Mouse (Mus musculus) gastrocnemius, postnatal 10 days (tissue): ENCODE results near the gene Axin2. TPM values are rescaled to one million over a fixed set of nuclear protein-coding genes. Genes with fewer than 3 reads are reported as not detected.
"Not testable (repeated sequence)": the region's sequence is repeated elsewhere in the genome, so short reads cannot be mapped to it uniquely, and the experiment has no call there.

Experiments used
- DNase-seq: peaks from one replicate; pipeline ENCODE4 v3.0.0; 2021; ENCODE audit warnings: mixed read lengths
- long read RNA-seq, 2 experiments: library from polyadenylated mRNA; stranded (forward); transcript quantifications; one replicate each; pipeline ENCODE4 v2.0.0; 2021
- total RNA-seq, 2 experiments: library from RNA; stranded (reverse); gene quantifications; 2 replicates each; pipeline ENCODE4 v1.2.3; 2021

Gene Axin2
- 10 to 100 TPM; 10.8 to 18.6 TPM for total RNA-seq
- long read RNA-seq, experiment 1, partial matches to known transcripts: 1 of 1 reads
- long read RNA-seq, experiment 1, other reads (novel, unspliced or antisense): 0 of 1 reads
- long read RNA-seq, experiment 2, full-length matches to known transcripts: 2 of 5 reads
- long read RNA-seq, experiment 2, partial matches to known transcripts: 0 of 5 reads
- long read RNA-seq, experiment 2, other reads (novel, unspliced or antisense): 3 of 5 reads

DNA sequence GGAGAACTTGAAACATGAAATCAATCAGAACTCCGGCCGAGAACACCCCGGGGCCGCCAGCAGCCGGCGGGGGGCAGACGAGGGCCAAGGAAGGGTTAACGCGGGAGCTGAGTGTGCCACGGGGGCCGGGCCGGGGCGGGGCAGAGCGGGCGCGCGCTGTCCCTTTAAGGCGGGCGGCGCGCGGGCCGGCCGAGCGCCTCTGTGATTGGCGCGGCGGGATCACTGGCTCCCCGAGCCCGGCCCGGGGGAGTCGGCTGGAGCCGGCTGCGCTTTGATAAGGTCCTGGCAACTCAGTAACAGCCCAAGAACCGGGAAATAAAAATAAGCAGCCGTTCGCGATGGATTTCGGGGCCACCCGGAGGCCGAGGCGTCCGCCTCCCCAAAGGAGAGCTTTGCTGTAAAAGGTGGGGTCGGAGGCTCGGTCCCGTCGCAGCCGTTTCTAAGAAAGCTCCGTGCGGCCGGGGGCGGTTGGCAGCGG is at the start of gene Axin2:
Gene Axin2, plus strand, starts transcription at position 192 of the 478 bp plus-strand sequence.
- DNase-seq: peak; percentile 91

DNA sequence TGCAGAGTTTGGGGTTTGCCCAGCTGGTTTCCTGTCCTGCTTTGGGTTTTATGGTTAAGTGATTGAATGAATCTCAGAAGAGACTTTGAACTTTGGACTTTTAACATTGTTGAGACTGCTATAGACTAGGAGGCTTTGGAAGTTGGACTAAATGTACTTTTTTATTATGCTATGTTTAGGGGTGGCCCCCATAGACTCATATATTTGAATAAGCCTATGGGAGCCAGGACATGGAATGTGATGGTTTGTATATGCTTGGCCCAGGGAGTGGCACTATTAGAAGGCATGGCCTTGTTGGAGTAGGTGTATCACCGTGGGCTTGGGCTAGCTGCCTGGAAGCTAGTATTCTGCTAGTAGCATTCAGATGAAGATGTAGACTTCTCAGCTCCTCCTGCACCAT is 48.9 kb upstream of the Axin2 start:
- not testable (repeated sequence) for DNase-seq

DNA sequence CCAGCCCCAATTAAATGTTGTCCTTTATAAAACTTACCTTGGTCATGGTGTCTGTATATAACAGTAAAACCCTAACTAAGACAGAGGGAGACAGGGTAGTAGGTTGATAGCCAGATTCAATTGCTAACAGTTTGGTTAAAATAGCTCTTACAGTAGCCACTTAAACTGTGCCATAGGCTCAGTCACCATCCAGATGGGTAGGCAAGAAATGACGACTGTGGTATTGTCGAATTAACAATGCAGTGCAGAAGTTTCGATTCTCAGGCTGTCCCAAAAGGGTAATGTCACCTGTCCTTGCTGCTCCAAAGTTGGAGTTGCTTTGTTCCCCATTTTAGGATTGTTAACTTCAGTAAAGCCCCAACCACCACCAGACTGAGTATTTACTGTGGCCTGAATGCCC is 48.4 kb upstream of the Axin2 start:
- DNase-seq: no peak

DNA sequence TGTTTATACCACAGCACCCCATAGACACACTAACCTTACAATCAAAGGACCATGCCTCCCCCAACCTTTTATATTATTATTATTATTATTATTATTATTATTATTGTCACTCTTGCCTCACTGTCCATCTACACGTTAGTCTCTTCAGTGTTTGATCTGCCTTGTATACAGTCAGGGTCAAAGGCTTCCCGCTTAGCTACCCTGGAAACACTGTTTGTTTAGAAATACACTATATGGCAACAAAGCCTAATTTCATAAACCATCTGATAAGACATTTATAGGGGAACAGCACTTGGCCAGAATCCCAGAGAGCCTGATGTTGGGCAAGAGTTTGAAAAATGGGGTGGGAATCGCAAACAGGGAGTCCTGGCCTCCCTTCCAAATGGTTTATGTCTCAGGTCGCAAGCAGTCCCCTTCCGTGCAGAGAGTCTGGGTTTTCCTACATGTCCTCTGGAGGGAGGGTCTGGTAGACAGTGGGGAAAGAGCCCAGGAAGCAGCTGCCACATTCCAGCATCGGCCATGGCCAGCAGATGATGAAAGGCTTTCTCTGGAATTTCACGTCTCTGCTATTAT is 43.4 kb upstream of the Axin2 start:
- DNase-seq: no peak

DNA sequence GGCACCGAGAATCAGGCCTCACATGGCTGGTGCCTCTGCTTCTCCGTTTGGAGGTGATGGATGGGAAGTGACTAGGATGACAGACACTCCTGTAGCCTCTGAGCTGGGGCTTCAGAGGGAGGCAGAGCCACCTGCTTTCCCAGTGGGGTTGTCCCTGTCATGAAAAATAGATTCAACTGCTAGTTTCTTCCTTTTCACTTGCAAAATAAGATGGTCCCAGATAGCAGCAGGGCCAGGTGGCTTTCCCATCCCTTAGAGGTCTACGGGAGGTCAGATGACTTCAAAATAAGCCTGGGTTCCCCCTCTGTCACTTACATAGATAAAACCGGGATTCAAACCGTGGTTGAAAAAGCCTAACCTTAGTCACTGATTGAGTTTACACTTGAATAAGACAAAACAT is 42.6 kb upstream of the Axin2 start:
- DNase-seq: no peak

DNA sequence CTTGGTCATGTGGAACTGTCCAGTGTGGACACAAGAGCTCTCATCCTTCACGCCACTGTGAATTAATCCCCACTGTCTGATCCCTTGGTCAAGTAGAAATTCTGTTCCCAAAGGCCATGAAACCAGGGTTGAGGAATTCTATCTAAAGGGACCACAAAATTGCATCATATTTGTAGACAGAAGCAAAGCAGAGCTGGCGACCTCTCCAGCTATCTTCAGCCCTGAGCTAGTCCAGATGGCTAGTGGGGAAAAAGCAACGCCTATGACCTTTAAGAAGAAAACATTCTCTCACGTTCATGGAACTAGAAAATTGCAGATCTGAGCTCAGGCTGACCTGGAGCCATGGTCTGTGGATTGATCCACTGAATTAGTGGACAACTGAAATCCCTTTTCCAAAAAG is 39.6 kb upstream of the Axin2 start:
- DNase-seq: no peak

DNA sequence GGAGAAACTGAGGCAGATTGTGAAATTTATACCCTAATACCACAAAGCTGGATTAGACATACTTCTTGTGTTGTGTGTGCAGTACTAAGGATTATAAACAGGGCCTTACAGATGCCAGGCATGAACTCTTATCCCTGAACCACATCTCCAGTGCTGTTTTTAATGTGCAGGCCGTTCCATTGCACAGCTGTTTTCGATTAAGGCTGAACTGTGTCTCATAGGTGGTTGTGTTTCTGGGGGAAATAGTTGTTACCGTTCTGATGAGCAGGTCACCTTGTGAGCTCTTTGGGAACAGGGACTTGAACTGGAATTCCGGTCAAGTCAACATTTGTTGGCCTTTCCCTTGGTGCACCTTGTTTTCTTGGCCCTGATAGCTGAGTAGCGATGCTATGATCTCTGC is 38.5 kb upstream of the Axin2 start:
- no peak for DNase-seq

DNA sequence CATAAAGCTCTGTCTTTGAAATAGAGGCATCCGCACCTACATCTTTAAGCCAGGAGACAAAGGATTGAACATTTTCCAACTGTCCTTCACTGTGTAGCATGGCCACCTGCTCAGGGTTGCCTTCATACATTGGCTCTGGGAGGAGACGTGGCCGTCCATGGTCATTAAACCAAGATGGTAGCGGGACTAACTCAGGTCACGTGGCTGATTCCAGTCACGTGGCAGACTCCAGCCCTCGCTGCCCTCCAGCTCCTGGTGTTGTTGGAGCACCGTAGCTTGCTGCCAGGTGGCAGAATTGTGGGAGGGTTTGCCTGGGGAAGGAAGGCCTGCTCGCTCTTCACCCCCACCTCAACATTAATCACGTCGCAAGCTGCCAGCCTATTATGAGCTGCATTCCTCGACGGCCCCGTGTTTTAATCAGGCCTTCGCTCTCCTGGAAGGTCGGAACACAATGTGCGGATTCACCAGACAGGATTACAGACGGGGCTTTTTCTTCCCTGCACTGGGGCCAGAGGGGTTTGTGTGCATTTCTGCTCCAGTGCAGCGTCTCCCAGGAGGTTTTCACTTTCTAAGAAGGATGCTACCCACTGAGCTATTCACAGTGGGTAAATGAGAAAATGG is 34.8 kb upstream of the Axin2 start:
- DNase-seq: no peak

DNA sequence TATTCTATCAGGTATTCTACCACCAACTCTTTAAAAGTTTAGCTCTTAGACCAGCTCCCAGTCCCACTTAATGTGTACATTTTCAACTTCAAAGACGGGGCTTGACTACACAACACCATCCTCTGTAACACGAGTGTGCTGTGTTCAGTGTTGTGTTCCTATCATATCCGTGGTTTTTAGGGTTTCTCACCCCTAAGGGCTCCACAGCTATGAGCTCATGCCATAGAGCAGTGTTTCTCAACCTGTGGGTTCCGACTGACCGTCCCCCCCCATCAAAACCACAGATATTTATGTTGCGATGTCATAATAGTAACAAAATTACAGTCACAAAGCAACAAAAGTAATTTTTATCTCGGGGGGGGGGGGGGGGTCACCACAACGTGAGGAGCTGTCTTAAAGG is 34.1 kb upstream of the Axin2 start:
- no peak for DNase-seq

DNA sequence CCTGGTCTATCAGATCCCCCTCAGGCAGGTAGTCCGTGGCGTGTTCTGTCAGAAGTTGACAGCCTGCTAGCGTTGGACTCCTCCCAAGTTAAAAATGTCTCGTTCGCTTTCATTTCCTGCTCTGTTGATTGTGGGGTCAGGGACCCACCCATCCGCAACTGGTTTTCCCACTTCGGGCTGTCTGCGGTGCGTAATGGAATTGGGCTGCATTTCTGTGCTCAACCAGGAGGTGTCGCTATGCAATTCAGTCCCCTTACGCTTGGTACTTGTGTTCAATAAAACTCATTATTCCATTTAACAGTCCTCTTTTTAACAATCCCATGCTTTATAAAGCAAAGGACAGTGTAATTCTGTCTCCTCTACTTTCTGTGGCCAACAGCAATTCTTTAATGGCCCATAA is 31.0 kb upstream of the Axin2 start:
- DNase-seq: no peak

DNA sequence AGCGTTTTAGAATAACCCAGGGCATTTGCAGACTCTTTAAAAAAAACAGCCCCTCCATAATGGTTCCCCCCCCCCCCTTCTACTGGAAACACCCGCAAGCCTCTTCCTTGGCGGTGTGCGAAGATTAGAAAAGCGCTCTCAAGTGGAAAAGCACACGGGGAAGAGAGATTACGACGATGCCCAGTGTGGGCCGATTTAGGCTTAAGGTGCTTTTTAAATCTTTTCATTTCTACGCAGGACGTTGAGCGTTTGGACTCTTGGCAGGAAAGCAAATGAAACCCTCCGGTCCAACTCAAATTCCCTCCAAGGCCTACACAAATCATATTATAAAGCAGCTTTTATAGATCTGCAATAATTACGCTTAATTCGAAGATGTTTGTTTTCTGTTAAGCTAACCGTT is 29.6 kb upstream of the Axin2 start:
- DNase-seq: no peak

DNA sequence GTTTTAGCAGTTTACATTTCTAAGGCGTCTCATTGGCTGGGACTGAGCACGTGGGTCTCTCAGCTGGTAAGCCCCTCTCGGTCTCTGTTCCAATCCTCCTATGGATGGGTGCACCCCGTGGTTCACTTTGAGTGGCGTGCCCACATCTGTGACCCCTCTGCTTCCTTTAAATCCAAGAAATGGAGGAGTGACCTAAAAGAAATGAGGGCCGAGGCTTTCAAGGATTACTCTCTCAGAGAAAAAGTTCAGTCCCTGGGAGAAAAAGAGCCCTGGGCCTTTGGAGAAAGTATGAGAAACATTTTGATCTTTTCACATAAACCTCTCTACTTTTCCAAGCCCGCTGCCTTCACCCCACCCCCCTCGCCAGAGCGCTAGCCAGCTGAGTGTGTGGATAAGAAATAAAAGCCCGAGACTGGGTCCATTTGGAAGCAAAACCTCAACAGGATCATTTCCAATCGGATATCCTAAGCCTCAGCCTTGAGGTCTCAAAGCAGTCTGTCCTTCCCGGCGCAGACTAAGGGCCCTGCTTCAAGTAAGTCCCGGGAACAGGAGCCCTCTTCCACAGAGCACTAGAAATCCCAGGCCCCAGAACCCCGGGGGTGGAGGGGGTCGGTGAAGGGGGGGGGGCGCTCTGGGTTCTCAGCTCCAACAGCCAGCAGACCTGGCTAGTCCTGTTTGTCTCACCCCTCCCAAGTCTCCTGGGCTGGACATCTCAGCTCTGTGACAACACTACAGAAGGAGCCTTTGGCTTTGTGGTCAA is 28.9 kb upstream of the Axin2 start:
- DNase-seq: peak; percentile 30

DNA sequence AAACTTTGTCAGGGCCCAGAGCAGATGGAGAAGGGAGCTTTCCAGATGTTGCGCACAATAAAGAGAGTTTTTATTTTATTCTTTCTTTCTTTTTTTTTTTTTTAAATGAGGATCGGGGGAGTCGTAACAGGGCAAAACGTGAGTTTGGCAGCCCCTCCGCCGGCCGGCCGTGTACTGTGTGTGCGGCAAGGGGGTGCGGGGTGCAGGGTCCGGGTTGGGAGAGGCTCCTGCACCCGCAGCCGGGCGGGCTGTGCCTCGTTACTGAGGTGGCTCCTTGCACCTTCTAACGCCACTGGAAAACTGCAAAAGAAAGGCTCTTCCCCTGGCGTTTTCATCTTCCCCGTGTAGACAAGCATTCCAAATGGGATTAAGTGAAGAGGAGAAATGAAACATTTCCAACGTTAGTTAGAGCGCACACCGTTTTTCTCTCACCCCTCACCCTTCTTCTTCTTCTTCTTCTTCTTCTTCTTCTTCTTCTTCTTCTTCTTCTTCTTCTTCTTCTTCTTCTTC is 28.2 kb upstream of the Axin2 start:
- DNase-seq: peak; percentile 22

DNA sequence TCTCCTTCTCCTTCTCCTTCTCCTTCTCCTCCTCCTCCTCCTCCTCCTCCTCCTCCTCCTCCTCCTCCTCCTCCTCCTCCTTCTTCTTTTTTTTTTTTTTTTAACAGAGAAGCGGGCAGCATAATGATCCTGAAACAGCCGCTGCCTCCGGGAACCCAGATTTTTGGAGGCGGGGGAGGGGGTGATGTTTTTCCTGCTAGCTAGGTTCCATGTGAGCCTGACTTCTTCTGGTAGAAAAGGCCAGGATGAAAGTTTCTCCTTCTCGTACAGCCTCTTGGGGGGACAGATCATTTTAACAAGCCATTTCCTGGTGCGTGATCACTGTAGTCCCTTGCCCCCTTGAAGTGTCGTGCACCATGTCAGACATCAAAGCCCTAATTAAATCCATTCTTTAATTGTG is 27.7 kb upstream of the Axin2 start:
- DNase-seq: no peak

DNA sequence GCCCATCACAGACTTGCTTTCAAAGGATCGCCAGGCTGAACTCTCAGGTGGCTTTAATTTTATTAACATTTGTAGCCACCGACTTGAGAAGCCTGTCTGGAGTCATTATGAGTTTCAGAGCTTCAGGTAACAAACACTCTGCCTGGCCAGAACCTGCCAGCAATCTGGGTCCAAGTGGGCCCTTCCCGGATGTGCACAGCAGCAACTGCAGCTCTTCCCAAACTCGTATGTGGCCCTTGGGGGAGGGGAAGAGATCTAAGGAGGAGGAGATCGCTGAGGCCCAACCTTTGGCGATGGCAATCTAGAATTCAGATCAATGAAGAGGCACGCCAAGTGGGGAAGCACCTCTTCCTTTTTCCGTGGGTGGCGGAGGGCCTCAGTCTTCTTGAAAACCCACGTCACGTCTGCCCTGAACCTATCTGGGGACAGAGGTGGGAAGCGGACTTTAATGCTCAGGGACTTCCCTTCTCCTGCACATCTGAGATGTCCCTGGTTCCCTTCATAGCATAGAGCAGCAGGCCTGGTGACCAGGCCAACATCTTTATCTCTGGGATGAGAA is 26.8 kb upstream of the Axin2 start:
- DNase-seq: no peak

DNA sequence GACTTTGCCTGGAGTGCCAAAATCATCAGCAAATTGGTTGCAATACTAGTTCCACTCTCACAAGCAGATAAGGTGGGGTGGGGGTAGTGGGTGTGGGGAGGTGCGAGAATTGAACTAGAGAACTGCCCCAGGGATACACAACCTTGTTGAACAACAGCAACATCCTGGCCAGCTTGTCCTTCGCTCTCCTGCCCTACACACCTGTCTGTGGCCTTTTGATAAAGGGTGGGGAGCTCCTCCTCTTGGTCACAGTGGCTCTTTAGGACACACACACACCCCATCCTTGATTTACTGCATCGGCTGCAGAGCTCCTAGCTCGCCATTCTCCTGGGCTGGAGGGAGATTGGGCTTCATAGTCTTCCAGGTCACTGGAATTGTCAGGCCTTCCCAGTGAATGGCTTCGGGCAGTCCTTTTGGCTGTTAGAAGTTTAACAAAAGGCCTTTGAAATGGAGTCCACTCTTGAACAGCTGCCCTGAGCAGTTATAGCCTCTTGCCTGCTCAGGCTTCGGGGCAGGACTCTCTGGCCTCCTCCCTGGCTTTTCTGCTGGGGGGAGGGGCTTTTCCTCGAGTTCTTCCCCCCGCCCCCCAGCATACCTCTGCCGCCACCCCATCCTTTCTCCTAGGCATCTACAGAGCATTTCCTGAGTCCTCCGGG is 26.2 kb upstream of the Axin2 start:
- DNase-seq: no peak

DNA sequence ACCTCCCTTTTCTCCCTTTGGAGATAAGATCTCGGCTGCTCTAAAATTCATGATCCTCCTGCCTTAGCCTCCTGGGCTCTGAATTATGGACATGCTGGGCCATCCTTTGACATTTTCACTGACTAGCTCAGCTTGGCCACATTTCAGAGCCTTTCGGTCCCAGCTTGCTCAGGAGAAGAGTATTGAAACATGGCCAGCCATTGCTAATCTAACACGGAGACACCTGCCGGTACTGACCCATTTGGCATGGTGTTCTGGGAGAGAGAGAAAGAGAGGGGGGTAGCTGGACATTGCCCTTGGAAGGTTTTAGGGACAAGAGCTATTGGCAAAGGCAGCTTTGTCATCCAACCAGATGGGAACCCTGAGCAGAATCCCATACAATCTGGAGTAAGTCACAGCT is 23.1 kb upstream of the Axin2 start:
- no peak for DNase-seq

DNA sequence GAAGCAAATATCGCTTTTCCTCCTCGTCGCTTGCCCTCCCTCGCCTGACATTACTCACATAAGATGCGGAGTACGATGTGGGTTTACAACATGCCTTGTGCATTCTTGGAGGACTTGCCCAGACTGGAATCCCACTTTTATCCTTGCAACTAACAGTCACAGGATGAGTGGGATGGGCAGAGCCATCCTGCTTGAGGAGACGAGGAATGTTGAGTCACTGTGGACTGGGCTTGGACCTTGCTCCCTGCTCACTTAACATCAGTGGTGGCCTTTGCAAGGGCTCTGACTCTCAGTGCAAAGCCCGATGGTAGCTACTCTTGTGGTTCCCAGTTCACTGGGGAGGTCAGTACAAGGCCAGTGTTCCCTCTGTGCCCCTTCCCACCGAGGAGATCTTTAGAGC is 22.1 kb upstream of the Axin2 start:
- no peak for DNase-seq

DNA sequence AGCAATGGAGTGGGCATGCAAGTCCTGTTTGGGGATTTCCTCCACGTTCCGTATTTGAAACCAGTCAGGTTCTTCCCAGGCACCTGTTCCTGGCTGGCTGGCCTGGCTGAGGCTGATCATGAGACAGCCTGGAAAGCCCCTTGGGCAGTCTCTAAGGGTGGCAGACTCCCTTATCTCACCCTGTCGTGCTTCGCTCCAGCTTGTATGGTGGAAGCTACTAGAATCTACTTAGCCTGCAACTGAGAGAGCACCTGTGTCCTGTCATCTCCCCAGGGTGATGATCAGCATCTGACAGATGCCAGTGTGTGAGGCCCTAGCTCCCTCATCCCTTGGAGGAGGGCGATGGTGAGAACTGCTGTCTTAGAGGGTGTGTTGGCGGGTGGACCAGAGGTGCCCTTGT is 21.7 kb upstream of the Axin2 start:
- DNase-seq: no peak

DNA sequence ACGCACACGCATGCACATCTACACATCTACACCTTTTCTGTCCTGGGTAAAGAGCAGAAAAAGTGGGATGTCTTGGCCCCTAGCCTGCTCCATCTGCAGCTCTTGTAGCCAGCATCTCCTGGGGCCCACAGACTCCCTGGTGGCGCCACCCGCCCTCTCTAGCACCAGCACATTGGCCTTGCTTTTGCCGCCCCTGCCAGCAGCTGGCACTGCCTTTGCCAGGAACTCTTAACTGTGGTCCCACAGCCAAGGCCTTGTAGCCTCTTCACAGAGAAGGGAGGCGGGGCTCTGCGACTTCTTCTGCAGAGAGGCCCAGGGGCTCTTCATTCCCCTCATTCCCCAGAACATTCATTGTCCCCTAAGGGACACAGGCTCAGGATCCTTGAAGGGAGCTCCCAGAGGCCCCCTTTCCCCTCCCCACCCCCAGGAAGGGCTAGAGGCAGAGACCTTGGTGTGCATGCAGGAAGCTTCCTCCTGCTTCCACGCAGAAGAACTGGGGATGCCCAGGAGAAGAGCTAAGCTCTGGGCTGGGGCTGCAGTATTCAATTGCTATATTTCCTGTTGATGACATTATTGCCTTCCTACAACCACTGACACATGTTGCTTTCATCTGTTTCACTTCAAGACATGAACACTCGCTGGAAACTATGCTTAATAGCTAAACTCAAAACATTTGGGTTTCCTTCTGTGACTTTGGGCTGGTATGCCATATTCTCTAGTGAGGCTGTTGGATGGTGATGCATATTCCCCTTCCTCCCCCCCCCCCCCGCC is 19.2 kb upstream of the Axin2 start:
- DNase-seq: peak; percentile 65

DNA sequence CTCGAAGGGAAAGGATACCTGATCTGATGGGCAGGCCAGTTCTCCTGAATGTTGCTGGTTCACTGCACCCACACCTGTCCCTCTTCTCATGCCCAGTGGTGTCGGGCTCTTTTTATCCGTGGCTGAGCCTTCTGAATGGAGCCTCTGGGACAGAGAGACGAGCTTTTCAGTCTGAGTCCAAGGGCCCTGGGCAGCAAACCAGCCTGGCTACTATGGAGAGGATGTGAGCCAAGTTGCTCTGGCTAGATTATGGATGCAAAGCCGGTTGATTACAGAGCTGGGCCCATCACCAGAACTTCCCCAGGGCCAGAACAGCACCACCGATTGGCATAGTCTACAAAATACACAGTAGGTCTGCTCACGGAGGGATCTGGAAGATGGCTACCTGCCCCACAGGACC is 18.5 kb upstream of the Axin2 start:
- DNase-seq: no peak
